ENCODE assay signal across 9 mouse cellular contexts in the genomic region with DNA sequence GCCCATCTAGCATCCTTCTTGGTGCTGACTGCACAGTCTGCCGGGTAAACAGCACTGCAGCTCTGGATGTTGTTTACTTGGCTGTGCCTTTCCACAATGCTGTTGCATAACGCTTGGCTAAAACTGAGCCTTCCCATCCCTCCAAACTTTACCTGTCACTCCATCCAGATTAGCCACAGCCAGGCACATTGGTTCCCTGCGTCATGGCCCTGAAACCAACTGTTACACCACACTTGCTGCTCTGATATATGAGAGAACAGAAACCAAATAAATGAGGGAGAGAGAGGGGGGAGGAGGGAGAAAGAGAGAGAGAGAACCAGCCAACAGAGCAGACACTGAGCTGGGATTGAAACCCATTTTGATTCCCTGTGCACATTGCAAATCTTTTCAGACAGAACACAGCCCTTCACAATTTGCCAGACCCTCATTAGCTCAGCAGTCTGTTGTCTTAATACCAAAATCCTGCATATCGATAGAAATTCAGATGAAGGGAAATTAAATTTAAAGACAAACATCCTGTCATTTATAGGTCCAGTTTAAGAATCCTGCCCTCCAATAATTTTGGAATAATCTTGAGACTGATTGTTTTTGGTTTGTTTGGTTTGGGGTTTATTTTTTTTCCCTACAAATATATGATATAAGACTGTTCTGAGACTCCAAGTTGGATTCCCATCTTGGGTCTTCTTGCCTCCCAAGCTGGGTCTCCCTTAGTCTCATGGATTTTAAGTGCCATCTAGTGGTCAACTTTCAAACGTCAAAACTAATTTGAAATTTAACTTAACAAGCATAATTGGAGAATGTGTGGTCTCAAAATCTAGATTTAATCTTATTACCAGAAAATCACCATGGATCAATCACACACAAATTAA.
DNase-seq lines count a peak whose midpoint lies in the region; ATAC-seq and TF ChIP-seq lines count a peak whose summit lies in the region.
"Had no signal": no experiment of that assay in that cellular context is flagged by ENCODE, and none has a peak within 500 bp of the region (broad histone marks: within the 10 kb centered on the region; RNA-seq: fewer than 3 reads in every experiment).

No protein-coding gene starts in this region.

- no peaks in the 10 kb centered on the region for H3K36me3 ChIP-seq in liver, postnatal 0 days (replicated peaks; ENCODE audit: insufficient read depth, low read length)
- no peaks in the 10 kb centered on the region for H3K36me3 ChIP-seq in liver, embryonic 11.5 days (ENCODE audit: control insufficient read depth, insufficient read depth, low read length)
- H3K36me3 ChIP-seq in forebrain, postnatal 0 days (ENCODE audit: insufficient read depth): no peaks in the 10 kb centered on the region
- no peaks in the 10 kb centered on the region for H3K36me3 ChIP-seq in midbrain, embryonic 16.5 days (ENCODE audit: control insufficient read depth, insufficient read depth, low read length)
- H3K36me3 ChIP-seq: lung, embryonic 15.5 days had no signal

- no peak overlapping the region for H3K4me2 ChIP-seq in liver, postnatal 0 days (ENCODE audit: low read depth, low read length)
- H3K4me2 ChIP-seq in liver, embryonic 11.5 days: no peak overlapping the region
- H3K4me2 ChIP-seq in forebrain, postnatal 0 days (ENCODE audit: low read depth): no peak overlapping the region; the same call in 1 of the 2 replicates
- H3K4me2 ChIP-seq in midbrain, embryonic 16.5 days (ENCODE audit: low read length): no peak overlapping the region
- H3K4me2 ChIP-seq: lung, embryonic 15.5 days had no signal

- peak; percentile 53 for TF ChIP-seq CTCF in liver, postnatal 0 days (IDR thresholded peaks at IDR 0.05; ENCODE audit: low read depth)
- peak; percentile 76 for TF ChIP-seq CTCF in forebrain, postnatal 0 days (IDR thresholded peaks at IDR 0.05; ENCODE audit: low read depth)

- 49% methylated on average over 5 of the region's 5 CpGs for whole genome bisulfite sequencing in liver, postnatal 0 days (ENCODE audit: insufficient replicate concordance)
- 56% methylated on average over 5 of the region's 5 CpGs for WGBS in liver, embryonic 11.5 days
- WGBS in forebrain, postnatal 0 days: 25% methylated on average over 5 of the region's 5 CpGs
- 53% methylated on average over 5 of the region's 5 CpGs for WGBS in midbrain, embryonic 16.5 days

- no peaks in the 10 kb centered on the region for H3K4me1 ChIP-seq in liver, postnatal 0 days (ENCODE audit: insufficient read depth)
- H3K4me1 ChIP-seq in liver, embryonic 11.5 days (replicated peaks; ENCODE audit: control insufficient read depth, insufficient read depth, low read length): no peaks in the 10 kb centered on the region
- H3K4me1 ChIP-seq in forebrain, postnatal 0 days (ENCODE audit: insufficient read depth): no peaks in the 10 kb centered on the region
- H3K4me1 ChIP-seq in midbrain, embryonic 16.5 days (ENCODE audit: control insufficient read depth, insufficient read depth, low read length): peaks cover 5% of the 10 kb centered on the region

- H3K27ac ChIP-seq in liver, postnatal 0 days (ENCODE audit: low read depth): no peak overlapping the region
- no peak overlapping the region for H3K27ac ChIP-seq in liver, embryonic 11.5 days (ENCODE audit: low read depth, low read length)
- peak overlapping the region; percentile 29; the same call in 1 of the 2 replicates for H3K27ac ChIP-seq in forebrain, postnatal 0 days (ENCODE audit: low read depth, low read length)
- peak overlapping the region; percentile 60; the same call in 1 of the 2 replicates for H3K27ac ChIP-seq in midbrain, embryonic 16.5 days (ENCODE audit: low read length)
- H3K27ac ChIP-seq: lung, embryonic 15.5 days had no signal

- H3K4me3 ChIP-seq in liver, postnatal 0 days (ENCODE audit: low read depth, low read length): no peak overlapping the region
- H3K4me3 ChIP-seq in liver, embryonic 11.5 days (ENCODE audit: low read depth, low read length): no peak overlapping the region
- no peak overlapping the region for H3K4me3 ChIP-seq in forebrain, postnatal 0 days (ENCODE audit: low read depth, low read length)
- no peak overlapping the region for H3K4me3 ChIP-seq in midbrain, embryonic 16.5 days (ENCODE audit: low read depth, low read length)
- H3K4me3 ChIP-seq: lung, embryonic 15.5 days had no signal

- H3K9me3 ChIP-seq in liver, postnatal 0 days (ENCODE audit: low read length): no peaks in the 10 kb centered on the region
- H3K9me3 ChIP-seq in liver, embryonic 11.5 days (ENCODE audit: control insufficient read depth, low read length): no peaks in the 10 kb centered on the region
- no peaks in the 10 kb centered on the region for H3K9me3 ChIP-seq in forebrain, postnatal 0 days (ENCODE audit: low read length)
- no peaks in the 10 kb centered on the region for H3K9me3 ChIP-seq in midbrain, embryonic 16.5 days (replicated peaks; ENCODE audit: control insufficient read depth, low read length, poor library complexity, severe bottlenecking)
- H3K9me3 ChIP-seq: lung, embryonic 15.5 days had no signal

- H3K9ac ChIP-seq in liver, postnatal 0 days (replicated peaks): no peak overlapping the region
- no peak overlapping the region for H3K9ac ChIP-seq in liver, embryonic 11.5 days (ENCODE audit: low read depth, low read length)
- H3K9ac ChIP-seq in forebrain, postnatal 0 days: no peak overlapping the region
- 0 out of 2 replicates have a peak overlapping the region, but pooled peaks have one; percentile 10 for H3K9ac ChIP-seq in midbrain, embryonic 16.5 days (ENCODE audit: low read depth, low read length)
- H3K9ac ChIP-seq: lung, embryonic 15.5 days had no signal

- peak; percentile 4 to 76 for DNase-seq in adrenal gland, adult (ENCODE audit: inconsistent age in 2 of 2, low spot score in 1 of 2)
- DNase-seq in adrenal gland, postnatal 25 days: no peak
- no peak for DNase-seq in liver, postnatal 0 days
- DNase-seq in liver, embryonic 11.5 days (ENCODE audit: low spot score): no peak
- DNase-seq in forebrain, postnatal 0 days: peak; percentile 84
- DNase-seq in thymus, adult 18-20 months: no peak

- H3K27me3 ChIP-seq in liver, postnatal 0 days (ENCODE audit: insufficient read depth, low read length): no peaks in the 10 kb centered on the region
- no peaks in the 10 kb centered on the region for H3K27me3 ChIP-seq in liver, embryonic 11.5 days (replicated peaks; ENCODE audit: control insufficient read depth, insufficient read depth, low read length)
- no peaks in the 10 kb centered on the region for H3K27me3 ChIP-seq in forebrain, postnatal 0 days (ENCODE audit: insufficient read depth, low read length)
- H3K27me3 ChIP-seq in midbrain, embryonic 16.5 days (ENCODE audit: control insufficient read depth, insufficient read depth, low read depth, low read length): no peaks in the 10 kb centered on the region
- H3K27me3 ChIP-seq: lung, embryonic 15.5 days had no signal

- no peak for TF ChIP-seq EP300 in liver, postnatal 0 days (IDR thresholded peaks at IDR 0.05; ENCODE audit: low read depth)

- ATAC-seq in liver, postnatal 0 days: no peak
- no peak for ATAC-seq in liver, embryonic 11.5 days (replicated peaks; ENCODE audit: low FRiP score)
- ATAC-seq in forebrain, postnatal 0 days: peak; percentile 86
- peak; percentile 73 for ATAC-seq in midbrain, embryonic 16.5 days
- no peak for ATAC-seq in granulocyte monocyte progenitor cell, adult 5-6 weeks (replicated peaks; ENCODE audit: poor library complexity, severe bottlenecking)

Comparison
In these comparisons a context has a peak if more than half of its experiments do, and no peak if none do; other contexts are left out.
1. DNase-seq: peak in adrenal gland, adult (2 of 2) and forebrain, postnatal 0 days (single experiment); none in adrenal gland, postnatal 25 days (single experiment), liver, postnatal 0 days (single experiment), liver, embryonic 11.5 days (single experiment) and thymus, adult 18-20 months (0 of 2).
2. ATAC-seq: peak in forebrain, postnatal 0 days (single experiment) and midbrain, embryonic 16.5 days (single experiment); none in liver, postnatal 0 days (single experiment), liver, embryonic 11.5 days (single experiment) and granulocyte monocyte progenitor cell, adult 5-6 weeks (single experiment).
3. H3K27ac ChIP-seq: peak in forebrain, postnatal 0 days (single experiment) and midbrain, embryonic 16.5 days (single experiment); none in liver, postnatal 0 days (single experiment) and liver, embryonic 11.5 days (single experiment).